Mouse (Mus musculus) CD8-positive naive resting alpha-beta T cell, adult 2 months (primary cell): ENCODE results near the gene Kbtbd3.

Experiments
- DNase-seq, 2 experiments: peaks; one replicate each; pipeline ENCODE4 v3.0.0; 2022; ENCODE audit warnings: low read depth in 2 of 2, low spot score in 2 of 2

Kbtbd3 gene

DNA sequence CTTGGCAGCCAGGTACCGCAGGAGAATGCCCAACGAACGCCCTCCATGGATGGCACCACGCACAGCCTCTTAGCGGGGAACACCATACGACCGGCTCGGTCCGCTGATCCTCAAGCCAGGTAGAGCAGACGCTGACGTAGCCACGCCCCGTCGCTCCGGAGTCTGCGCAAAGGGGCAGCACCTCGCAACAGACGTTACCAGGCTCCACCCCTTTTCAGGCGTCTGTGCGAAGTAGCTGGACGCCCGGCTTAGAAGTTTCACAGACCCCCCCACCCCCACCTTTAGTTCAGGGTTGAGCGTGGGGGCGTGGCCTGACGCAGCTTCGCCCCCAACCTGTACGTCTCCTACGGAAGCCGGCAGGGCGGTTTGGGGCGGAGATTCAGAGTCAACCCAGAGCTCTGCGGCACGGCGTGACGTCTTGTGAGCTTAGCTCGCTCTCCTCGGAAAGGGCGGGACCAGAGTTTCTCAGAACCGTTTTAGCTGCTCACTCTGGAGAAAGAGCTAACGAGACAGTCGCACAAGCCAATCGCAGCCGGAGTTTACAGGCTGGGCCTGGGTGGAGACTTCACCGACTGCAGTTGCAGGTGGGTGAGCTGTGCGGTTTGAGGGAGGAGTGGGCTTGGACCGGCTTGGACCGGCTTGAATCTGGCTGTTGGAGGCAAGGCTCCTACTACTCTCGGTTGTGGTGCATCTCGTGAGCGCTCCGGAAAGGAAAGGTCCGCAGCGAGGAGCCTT, at the start of gene Kbtbd3, which contains the start of gene Aasdhppt:
Gene Kbtbd3 (plus strand): TSS at position 483 of the 735 bp plus-strand sequence.
Gene Aasdhppt (minus strand): TSS at position 121 of the 735 bp plus-strand sequence.
- DNase-seq, result peak; percentile 98 to 99

DNA sequence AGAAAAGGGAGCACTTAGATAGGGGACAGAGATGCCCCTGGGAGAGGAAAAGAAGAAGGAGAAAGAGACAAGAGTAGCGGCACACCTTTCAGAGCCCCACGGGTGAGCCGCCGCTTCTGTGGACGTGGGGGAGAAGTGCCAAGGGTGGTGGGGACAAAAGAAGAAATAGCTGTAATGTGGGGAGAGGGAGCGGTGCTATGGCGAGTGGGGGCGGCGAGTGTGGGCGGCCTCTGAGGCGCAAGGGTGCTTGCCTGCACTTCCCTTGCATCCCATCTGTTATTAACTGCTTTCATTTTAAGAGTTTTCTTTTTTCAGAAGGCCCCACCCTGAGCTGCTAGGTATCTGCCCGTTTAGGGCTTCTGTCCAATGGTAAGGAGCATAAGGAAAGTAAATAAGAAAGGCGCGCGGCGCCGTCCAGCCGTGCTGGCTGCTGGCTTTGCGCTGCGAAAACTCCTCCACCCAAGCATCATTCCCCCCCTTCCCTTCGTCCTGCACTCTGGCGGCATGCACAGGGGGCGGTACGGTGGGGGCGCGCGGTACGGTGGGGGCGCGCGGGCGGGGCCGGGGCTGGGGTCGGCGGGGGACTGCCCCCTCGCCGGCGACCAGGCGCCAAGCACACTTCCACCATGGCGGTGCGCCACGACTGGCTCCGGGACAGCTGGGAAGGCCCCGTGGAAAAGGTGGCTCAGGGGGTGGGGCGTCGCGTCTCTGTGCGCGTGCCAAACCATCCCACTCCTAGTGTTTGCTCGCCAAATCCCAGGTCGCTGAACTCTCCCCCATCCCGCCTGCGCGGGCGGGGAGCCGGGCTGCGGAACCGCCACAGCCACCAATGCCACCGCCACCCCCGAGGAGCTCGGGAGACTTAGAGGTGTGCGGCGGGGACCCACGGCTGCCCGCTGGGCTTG, 49.5 kb upstream of the Kbtbd3 start:
- peak in 1 of 2 experiments; percentile 13 for DNase-seq

DNA sequence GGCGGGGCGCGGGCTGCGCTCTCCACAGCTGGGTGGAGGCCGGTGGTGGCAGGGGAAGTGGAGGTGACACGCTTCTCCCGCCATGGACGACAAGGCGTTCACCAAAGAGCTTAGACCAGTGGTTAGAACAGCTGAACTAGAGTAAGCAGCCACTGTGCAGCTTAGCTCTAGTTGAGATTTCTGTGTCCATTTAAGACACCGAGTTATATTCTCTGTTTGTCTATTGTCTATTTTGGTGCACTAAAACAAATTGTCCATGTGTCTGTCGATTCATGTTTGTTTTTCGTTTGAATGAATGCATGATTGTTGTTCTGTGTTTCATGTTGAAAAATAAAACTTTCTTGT, 48.9 kb upstream of the Kbtbd3 start:
- DNase-seq, result no peak

DNA sequence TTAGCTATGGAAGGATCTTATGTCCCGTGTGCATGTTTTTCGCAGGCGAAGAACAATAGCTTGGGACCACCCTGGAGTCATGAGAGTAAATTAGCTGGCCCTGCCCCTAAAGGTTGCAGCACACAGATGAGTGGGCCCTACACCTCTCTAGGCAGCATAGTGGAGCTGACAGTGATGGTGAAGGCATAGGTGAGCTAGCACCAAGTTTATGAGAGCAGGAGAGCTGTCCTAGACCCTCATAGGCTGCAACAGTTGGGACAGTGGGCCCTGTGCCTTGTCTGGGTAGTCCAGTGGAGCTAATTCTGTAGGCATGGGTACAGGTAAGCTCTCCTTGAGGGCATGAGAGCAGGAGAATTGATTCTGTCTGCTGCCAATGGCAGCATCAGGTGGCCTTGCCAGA, 42.8 kb upstream of the Kbtbd3 start:
- no peak for DNase-seq

DNA sequence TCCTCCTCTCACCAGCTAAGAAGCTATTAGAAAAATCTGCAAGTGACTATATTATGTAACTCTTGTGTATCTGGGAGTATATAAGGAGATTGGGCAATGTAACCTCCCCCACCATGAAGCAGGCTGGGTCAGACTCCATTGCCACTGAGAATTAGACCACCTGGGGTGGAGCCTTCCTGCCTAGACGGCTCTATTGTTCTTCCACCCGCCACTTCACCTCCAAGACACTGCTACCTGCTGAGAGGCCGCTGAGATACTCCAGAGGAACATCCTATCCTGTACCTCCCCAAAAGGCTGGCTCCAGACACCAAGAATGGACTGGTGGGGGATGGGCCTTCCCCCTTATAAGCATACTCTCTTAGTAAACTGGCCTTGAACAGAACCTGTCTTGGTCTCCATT, 25.8 kb upstream of the Kbtbd3 start:
- DNase-seq, result no peak

DNA sequence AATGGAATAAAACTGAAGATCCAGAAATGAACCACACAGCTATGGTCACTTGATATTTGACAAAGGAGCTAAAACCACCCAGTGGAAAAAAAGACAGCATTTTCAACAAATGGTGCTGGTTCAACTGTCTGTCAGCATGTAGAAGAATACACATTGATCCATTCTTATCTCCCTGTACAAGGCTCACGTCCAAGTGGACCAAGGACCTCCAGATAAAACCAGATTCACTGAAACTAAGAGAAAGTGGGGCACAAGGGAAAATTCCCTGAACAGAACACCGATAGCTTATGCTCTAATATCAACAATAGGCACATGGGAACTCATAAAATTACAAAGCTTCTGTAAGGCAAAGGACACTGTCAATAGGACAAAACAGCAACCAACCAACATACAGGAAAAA, 9.2 kb upstream of the Kbtbd3 start:
- DNase-seq, result no peak

DNA sequence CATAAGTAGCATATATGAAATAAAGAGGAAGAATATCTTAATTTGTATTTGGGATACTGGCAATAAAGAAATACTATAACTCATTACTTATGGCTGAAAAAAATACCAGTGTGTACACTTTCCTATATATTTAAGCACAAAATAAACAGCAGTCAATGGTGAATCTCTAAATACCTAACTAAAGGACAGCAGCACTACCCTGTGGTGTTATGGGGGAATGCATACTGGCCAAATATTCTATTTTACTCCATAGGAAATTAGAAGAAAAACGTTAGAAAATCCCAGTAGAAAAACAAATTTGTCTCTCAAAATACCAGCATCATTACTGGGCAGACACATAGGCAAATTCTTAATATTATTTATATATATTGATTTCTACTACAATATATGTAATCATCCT, 4.8 kb upstream of the Kbtbd3 start:
- DNase-seq, result no peak

DNA sequence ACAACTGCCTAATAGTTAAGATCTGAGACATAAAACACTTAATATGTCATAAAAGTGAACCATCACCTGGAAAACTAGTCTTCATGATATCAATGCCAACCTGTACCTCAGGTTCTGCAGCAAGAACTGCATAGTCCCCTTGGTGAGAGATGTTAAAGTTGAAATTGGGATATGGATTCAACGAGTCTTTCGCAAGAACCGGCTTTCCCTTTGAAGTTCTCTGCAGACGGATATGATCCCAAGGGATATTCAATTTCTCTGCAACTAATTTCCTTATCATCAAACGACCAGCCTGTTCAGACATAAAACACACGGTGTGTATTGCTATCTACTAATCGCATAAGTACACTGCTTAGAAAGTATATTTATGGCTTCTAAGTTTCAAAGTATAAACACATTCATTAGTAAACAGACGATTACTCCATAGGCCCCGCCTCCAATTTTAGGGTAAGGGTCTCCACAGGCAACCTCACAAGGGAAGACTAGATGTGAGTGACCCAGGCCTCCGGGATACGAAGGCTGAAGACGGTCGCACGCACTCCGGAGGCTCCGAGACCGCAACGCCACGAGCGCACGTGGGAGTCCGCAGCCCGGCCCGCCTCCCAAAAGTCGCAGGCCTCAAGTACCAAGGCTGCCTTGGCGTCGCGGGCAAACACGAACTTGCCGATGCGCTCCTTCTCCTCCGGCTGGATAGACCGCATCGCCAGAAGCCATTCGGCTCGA, 844 bp upstream of the Kbtbd3 start:
- no peak for DNase-seq

DNA sequence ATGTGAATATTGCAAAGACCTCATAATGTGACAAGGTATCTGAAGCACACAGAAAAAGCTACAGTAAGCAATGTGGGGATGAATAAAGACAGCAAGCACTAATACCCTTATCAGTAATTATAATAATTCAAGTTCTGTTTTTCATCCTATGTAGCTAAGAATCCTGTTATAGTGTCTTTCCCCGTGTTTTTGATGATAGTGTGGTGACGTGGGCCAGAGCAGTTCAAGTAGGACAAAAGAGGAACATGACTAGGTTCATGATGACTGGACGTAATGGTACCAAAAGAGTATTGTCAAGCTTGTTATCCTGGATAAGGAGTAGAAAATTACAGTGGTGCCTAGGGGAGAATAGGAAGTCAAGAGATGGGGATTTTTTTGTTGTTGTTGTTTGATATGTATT, 1.1 kb downstream of the Kbtbd3 start:
- no peak for DNase-seq

DNA sequence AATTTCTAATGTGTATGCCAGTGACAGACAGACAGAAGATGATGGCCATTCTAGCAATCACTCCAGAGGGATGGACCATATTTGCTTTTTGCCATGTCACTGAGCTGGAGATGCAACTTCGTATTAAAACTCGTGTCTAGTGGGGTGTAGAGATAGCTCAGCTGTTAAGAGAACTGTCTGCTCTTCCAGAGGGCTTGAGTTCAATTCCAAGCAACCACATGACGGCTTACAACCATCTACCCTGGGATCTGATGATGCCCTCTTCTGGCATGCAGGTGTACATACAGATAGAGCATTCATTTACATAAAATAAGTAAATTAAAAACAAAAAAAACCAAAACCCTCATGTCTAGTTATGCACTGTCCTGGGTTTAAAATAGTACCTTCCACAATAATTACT, 1.5 kb downstream of the Kbtbd3 start:
- DNase-seq, result no peak

DNA sequence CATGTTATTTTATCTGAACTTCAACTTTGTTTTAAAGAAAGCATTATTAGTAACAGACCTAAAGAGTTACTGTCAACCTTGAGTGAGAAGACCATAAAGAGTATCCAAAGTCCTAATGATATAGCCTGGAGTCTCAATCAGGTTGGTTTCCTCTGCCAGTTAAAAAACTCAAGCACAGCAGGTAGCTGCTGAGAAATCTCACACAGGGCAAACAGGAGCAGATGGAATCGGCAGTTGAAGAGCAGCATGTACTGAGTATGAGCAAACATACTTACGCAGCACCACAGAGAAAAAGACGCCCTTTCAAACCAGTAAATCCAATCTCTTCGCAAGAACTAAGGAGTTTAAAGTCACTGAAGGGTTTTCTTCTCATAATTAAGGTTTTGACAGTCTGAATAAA, 4.3 kb downstream of the Kbtbd3 start:
- no peak for DNase-seq

DNA sequence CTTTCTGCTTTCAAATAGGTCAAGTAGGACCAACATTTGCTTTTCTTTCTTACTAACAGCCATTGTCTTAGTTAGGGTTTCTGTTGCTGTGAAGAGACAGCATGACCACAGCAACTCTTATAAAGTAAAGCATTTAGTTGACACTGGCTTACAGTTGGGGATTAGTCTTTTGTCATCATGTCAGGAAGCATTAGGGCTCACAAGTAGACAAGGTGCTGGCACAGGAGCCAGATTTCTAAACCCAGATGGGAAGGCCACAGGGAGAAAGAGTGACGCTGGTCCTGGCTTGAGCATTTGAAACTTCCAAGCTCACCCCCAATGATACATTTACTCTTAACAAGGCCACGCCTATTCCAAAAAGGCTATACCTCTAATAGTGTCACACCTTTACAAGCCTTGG, 6.1 kb downstream of the Kbtbd3 start:
- DNase-seq, result no peak

DNA sequence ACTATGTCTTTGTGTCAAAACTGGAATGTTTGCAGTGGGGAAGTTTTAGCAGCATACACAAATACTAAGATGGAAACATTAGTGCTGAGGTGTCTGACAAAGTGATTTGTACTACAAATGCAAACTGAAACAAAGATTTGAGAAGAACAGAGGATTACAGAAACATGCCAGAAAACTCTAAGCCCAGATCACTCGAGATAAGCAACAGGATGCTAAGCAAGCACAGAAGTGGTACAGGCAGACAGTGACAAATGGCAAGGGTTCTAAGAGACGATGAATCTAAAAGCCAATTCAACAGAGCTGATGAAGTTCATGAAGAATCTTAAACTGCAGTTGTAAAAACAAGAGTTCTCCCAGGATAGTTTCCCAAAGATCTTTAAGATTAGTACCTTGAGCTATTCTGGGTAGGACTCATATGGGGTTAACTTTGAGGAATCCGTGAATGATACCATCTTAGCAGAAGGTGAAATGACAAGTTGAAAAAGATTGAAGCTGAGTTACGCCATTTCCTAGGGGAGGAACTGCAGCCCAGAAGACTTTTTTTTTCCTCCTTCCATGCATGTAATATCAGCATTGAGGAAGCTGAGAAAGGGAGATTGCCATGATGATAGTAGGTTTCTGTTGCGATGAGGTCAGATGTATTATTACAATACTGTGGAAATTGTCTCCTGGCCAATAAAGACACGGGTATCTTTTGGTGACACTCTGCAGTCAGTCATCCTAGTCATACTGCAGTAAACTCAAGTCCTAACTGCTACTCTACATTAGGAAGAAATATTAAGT, 9.5 kb downstream of the Kbtbd3 start:
- no peak for DNase-seq

DNA sequence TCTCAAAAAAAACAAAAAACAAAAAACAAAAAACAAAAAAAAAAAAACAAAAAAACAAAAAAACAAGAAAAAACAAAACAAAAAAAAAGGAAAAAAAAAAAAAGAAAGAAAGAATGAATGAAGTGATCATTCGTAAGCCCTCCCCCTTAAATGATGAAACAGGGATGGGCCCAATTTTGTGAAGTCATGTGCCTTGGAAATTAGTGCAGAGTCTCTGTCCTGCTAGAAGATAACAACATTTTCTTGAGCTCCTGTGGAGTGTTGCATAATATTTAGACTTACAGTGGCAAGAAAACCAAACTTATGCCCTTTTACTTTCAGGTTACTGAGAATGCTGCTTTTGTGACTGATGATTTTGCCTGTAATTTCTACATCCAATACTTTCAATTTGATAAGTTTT, 43.5 kb downstream of the Kbtbd3 start:
- no peak for DNase-seq

DNA sequence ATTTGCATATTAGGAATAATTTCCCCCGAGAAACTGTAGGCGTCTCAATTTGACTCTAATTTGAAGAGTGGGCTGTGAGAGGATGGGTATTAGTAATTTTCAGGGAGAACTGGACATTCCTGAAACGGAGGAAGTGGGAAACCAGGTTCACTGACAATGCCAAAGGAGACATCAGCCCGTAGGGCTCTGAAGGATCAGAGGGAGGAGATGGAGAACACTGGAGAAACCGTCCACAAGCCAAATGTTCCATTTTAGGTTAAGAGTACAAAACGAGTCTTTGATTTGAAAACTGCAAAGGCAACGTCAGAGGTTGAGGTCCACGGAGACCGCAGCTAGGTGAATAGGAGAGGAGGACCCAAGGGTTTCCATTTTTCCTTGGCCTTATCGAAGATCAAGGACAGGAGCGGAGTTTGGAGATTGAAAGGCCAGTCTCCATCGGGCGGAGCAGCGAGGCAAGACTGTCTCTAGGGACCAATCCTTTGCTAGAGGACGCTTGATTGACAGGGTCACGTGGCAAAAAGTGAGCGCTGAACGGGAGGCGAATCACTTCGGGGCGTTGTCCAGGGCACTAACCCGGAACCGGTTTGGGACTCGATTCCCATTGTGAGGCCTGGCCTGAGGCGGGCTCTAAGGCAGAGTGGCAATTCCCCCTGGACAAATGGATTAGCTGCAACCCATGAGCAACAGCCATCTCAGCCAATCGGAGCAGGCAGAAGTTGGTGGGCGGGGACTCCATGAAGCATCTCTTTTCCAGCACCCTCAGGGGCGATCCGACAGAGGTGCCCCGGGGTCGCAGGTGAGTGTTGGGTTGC, 66.4 kb downstream of the Kbtbd3 start, which contains the start of gene Msantd4:
Gene Msantd4 (plus strand): TSS at position 735 of the 812 bp plus-strand sequence.
- DNase-seq, result peak; percentile 93 to 94

DNA sequence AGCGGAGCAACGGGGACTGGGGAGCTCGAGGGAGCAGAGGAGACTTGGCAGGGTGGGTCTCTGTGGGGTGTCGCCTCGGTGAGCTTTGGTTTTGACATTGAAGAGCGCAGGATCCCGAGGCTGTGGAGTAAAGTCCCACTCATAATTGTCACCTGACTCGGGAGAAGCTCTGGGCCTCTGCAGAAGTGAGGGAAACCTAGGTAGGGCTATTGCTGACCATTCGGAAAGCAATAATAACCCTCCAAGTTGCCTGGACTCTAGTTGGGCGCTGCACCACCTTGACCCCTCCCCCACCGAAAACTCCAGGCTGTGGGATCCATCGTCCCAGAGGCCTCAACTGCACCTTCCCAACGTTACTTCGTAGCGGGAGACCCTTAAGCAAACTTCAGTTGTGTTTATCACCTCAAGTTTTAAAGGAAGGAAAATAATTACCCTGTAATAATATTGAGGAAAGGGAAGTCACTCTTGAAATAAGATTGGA, 67.0 kb downstream of the Kbtbd3 start:
- DNase-seq, result no peak
